Mouse (Mus musculus): ENCODE data around the gene Ccdc34. TPM values are rescaled to one million over a fixed set of nuclear protein-coding genes. Genes with fewer than 3 reads are reported as not detected.

Ccdc34 gene
- polyA plus RNA-seq, 1 experiment = 45.9 TPM

GRCm38 (mm10) chr2:110019656-110020055 lies 2.0 kb downstream of the Ccdc34 start:
- Histone ChIP-seq H3K27ac (ENCODE audit: insufficient read depth, low read length) (no peak overlapping the region), H3K9me3 (replicated peaks; ENCODE audit: control insufficient read depth, insufficient read depth, low read length, poor library complexity, severe bottlenecking) (no peaks in the 10 kb centered on the region), H3K9ac (ENCODE audit: low read depth, poor library complexity, severe bottlenecking) (no peak overlapping the region), H3K27me3 (ENCODE audit: control insufficient read depth, insufficient read depth, low read length, poor library complexity, severe bottlenecking) (no peaks in the 10 kb centered on the region), H3K4me3 (ENCODE audit: low read depth, low read length) (no peak overlapping the region), H3K4me1 (ENCODE audit: control insufficient read depth, insufficient read depth, low read length) (no peaks in the 10 kb centered on the region), H3K36me3 (ENCODE audit: control insufficient read depth, insufficient read depth, low read length, poor library complexity, severe bottlenecking) (peaks cover 8% of the 10 kb centered on the region)
- no peak for TF ChIP-seq EP300 (IDR thresholded peaks at IDR 0.05; ENCODE audit: insufficient read depth, low read depth, low read length)
- no peak for TF ChIP-seq POLR2A (IDR thresholded peaks at IDR 0.05; ENCODE audit: insufficient read depth, low read length)
- no peak for TF ChIP-seq CTCF (IDR thresholded peaks at IDR 0.05; ENCODE audit: low read depth, low read length)

DNA sequence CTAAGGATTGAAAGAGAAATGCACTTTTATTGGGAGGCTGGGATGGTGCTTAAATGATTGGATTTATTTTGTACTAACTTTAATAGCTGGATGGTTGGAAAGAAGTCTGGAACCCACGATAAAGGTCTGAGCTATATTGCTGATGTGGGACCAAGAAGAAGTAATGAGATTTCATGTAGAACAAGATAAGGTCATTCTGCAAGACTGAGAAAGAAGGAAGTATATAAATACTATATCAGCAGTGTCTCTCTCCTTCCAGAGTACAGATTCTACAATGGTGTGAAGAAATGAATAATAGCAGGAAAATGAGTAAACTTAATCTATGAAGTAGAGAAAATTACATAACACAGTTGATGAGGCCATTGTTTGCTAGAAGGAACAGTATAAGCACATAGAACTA lies 2.8 kb downstream of the Ccdc34 start:
- Histone ChIP-seq H3K4me1 (ENCODE audit: control insufficient read depth, insufficient read depth, low read length) (no peaks in the 10 kb centered on the region), H3K4me3 (ENCODE audit: low read depth, low read length) (no peak overlapping the region), H3K27me3 (ENCODE audit: control insufficient read depth, insufficient read depth, low read length, poor library complexity, severe bottlenecking) (no peaks in the 10 kb centered on the region), H3K9ac (ENCODE audit: low read depth, poor library complexity, severe bottlenecking) (no peak overlapping the region), H3K9me3 (replicated peaks; ENCODE audit: control insufficient read depth, insufficient read depth, low read length, poor library complexity, severe bottlenecking) (no peaks in the 10 kb centered on the region), H3K36me3 (ENCODE audit: control insufficient read depth, insufficient read depth, low read length, poor library complexity, severe bottlenecking) (peaks cover 8% of the 10 kb centered on the region), H3K27ac (ENCODE audit: insufficient read depth, low read length) (no peak overlapping the region)
- TF ChIP-seq EP300 (IDR thresholded peaks at IDR 0.05; ENCODE audit: insufficient read depth, low read depth, low read length) (no peak), POLR2A (IDR thresholded peaks at IDR 0.05; ENCODE audit: insufficient read depth, low read length) (no peak), CTCF (IDR thresholded peaks at IDR 0.05; ENCODE audit: low read depth, low read length) (no peak)

DNA sequence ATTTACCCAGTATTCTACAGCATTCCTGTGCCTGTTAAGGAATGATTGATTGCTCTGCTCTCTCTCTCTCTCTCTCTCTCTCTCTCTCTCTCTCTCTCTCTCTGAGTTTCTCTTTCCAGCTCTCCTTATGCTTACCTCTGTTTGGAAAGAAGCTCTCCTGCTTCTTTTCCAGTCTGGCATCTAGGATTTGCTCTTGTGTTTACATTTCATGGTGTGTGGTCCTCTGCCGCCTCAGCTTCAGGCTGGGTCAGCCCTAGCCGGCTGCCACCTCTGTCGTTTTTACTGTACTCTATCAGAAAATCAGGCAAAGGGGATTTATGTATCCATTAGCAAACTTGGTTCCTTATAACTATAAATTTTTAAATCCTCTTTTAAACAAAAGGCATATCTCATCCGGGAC lies 18.6 kb downstream of the Ccdc34 start:
- TF ChIP-seq EP300 (IDR thresholded peaks at IDR 0.05; ENCODE audit: insufficient read depth, low read depth, low read length) (no peak), POLR2A (IDR thresholded peaks at IDR 0.05; ENCODE audit: insufficient read depth, low read length) (no peak)
- H3K36me3 ChIP-seq (ENCODE audit: control insufficient read depth, insufficient read depth, low read length, poor library complexity, severe bottlenecking) = peaks cover 5% of the 10 kb centered on the region
- H3K9me3 ChIP-seq (replicated peaks; ENCODE audit: control insufficient read depth, insufficient read depth, low read length, poor library complexity, severe bottlenecking) = no peaks in the 10 kb centered on the region
- H3K27me3 ChIP-seq (ENCODE audit: control insufficient read depth, insufficient read depth, low read length, poor library complexity, severe bottlenecking) = no peaks in the 10 kb centered on the region
- H3K9ac ChIP-seq (ENCODE audit: low read depth, poor library complexity, severe bottlenecking) = no peak overlapping the region
- H3K4me3 ChIP-seq (ENCODE audit: low read depth, low read length) = no peak overlapping the region
- no peaks in the 10 kb centered on the region for H3K4me1 ChIP-seq (ENCODE audit: control insufficient read depth, insufficient read depth, low read length)
- H3K27ac ChIP-seq (ENCODE audit: insufficient read depth, low read length) = no peak overlapping the region

GRCm38 (mm10) chr2:110036665-110037064 lies 19.0 kb downstream of the Ccdc34 start:
- no peaks in the 10 kb centered on the region for H3K4me1 ChIP-seq (ENCODE audit: control insufficient read depth, insufficient read depth, low read length)
- no peak overlapping the region for H3K9ac ChIP-seq (ENCODE audit: low read depth, poor library complexity, severe bottlenecking)
- H3K4me3 ChIP-seq (ENCODE audit: low read depth, low read length) = no peak overlapping the region
- peaks cover 5% of the 10 kb centered on the region for H3K36me3 ChIP-seq (ENCODE audit: control insufficient read depth, insufficient read depth, low read length, poor library complexity, severe bottlenecking)
- H3K9me3 ChIP-seq (replicated peaks; ENCODE audit: control insufficient read depth, insufficient read depth, low read length, poor library complexity, severe bottlenecking) = no peaks in the 10 kb centered on the region
- no peak for TF ChIP-seq EP300 (IDR thresholded peaks at IDR 0.05; ENCODE audit: insufficient read depth, low read depth, low read length)
- no peak for TF ChIP-seq CTCF (IDR thresholded peaks at IDR 0.05; ENCODE audit: low read depth, low read length)
- no peak for TF ChIP-seq POLR2A (IDR thresholded peaks at IDR 0.05; ENCODE audit: insufficient read depth, low read length)
- H3K27ac ChIP-seq (ENCODE audit: insufficient read depth, low read length) = no peak overlapping the region
- no peaks in the 10 kb centered on the region for H3K27me3 ChIP-seq (ENCODE audit: control insufficient read depth, insufficient read depth, low read length, poor library complexity, severe bottlenecking)

- H3K4me3 ChIP-seq (ENCODE audit: low read depth, low read length) = no peak overlapping the region
- H3K9ac ChIP-seq (ENCODE audit: low read depth, poor library complexity, severe bottlenecking) = no peak overlapping the region
- H3K27me3 ChIP-seq (ENCODE audit: control insufficient read depth, insufficient read depth, low read length, poor library complexity, severe bottlenecking) = no peaks in the 10 kb centered on the region
- no peaks in the 10 kb centered on the region for H3K4me1 ChIP-seq (ENCODE audit: control insufficient read depth, insufficient read depth, low read length)
- H3K9me3 ChIP-seq (replicated peaks; ENCODE audit: control insufficient read depth, insufficient read depth, low read length, poor library complexity, severe bottlenecking) = no peaks in the 10 kb centered on the region
- H3K27ac ChIP-seq (ENCODE audit: insufficient read depth, low read length) = no peak overlapping the region
- TF ChIP-seq CTCF (IDR thresholded peaks at IDR 0.05; ENCODE audit: low read depth, low read length) (no peak), POLR2A (IDR thresholded peaks at IDR 0.05; ENCODE audit: insufficient read depth, low read length) (no peak), EP300 (IDR thresholded peaks at IDR 0.05; ENCODE audit: insufficient read depth, low read depth, low read length) (no peak)
- H3K36me3 ChIP-seq (ENCODE audit: control insufficient read depth, insufficient read depth, low read length, poor library complexity, severe bottlenecking) = peaks cover 5% of the 10 kb centered on the region
Observed at GRCm38 (mm10) chr2:110037221-110037620, 19.6 kb downstream of the Ccdc34 start.

DNA sequence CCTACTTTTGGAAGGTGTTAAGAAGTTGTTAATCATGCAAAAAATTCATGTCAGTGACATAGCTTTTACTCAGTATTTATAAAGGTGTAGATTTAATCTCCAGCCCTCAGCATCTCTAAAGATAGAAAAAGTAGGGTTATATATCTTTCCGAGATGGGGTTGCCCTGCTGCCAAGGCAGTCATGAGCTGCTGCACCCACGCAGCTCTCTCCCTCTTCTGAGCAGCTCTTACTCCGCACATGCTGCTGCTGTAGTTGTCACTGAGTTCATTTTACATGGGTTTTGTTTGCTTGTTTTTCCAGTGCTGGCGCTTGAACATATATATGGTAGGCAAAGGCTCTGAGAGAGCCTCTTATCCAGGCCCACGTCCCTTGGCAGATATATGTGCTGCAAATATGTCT lies 20.7 kb downstream of the Ccdc34 start:
- Histone ChIP-seq H3K36me3 (ENCODE audit: control insufficient read depth, insufficient read depth, low read length, poor library complexity, severe bottlenecking) (peaks cover 5% of the 10 kb centered on the region), H3K27ac (ENCODE audit: insufficient read depth, low read length) (no peak overlapping the region), H3K4me3 (ENCODE audit: low read depth, low read length) (no peak overlapping the region), H3K9ac (ENCODE audit: low read depth, poor library complexity, severe bottlenecking) (no peak overlapping the region), H3K4me1 (ENCODE audit: control insufficient read depth, insufficient read depth, low read length) (no peaks in the 10 kb centered on the region), H3K27me3 (ENCODE audit: control insufficient read depth, insufficient read depth, low read length, poor library complexity, severe bottlenecking) (no peaks in the 10 kb centered on the region), H3K9me3 (replicated peaks; ENCODE audit: control insufficient read depth, insufficient read depth, low read length, poor library complexity, severe bottlenecking) (no peaks in the 10 kb centered on the region)
- TF ChIP-seq POLR2A (IDR thresholded peaks at IDR 0.05; ENCODE audit: insufficient read depth, low read length) (no peak), CTCF (IDR thresholded peaks at IDR 0.05; ENCODE audit: low read depth, low read length) (no peak), EP300 (IDR thresholded peaks at IDR 0.05; ENCODE audit: insufficient read depth, low read depth, low read length) (no peak)

Data from ES-Bruce4 (cell line).